Mouse (Mus musculus) neural tube, embryonic 14.5 days (tissue): ENCODE data around the gene Pth1r. TPM values are rescaled to one million over a fixed set of nuclear protein-coding genes. Genes with fewer than 3 reads are reported as not detected.
"Not testable (repeated sequence)": the region's sequence is repeated elsewhere in the genome, so short reads cannot be mapped to it uniquely, and the experiment has no call there.

ENCODE experiments used
- ATAC-seq: fragments of 200-750 bp; cut with Nextera tagmentation; 2 replicates; pipeline ENCODE4 v1.8.0; 2017; ENCODE audit warnings: low read depth, mild to moderate bottlenecking, moderate TSS enrichment, moderate library complexity
- H3K27ac ChIP-seq: fragments of 300-500 bp; sonication (generic); 2 replicates; pipeline ENCODE4 v1.5.1; 2014; ENCODE audit warnings: low read depth, mild to moderate bottlenecking, control low read depth, low read length, moderate library complexity, mixed read lengths
- H3K27me3 ChIP-seq: fragments of 300-500 bp; sonication (generic); 2 replicates; pipeline ENCODE4 v1.6.1; 2014; ENCODE audit warnings: low read length; ENCODE audit not compliant: control insufficient read depth, insufficient read depth
- H3K36me3 ChIP-seq: fragments of 300-500 bp; sonication (generic); 2 replicates; pipeline ENCODE4 v1.6.1; 2014; ENCODE audit warnings: low read length, mixed read lengths; ENCODE audit not compliant: control insufficient read depth, insufficient read depth
- H3K4me1 ChIP-seq: fragments of 300-500 bp; sonication (generic); 2 replicates; pipeline ENCODE4 v1.6.1; 2014; ENCODE audit warnings: low read length; ENCODE audit not compliant: control insufficient read depth, insufficient read depth
- H3K4me2 ChIP-seq: fragments of 300-500 bp; sonication (generic); 2 replicates; pipeline ENCODE4 v1.6.1; 2014; ENCODE audit warnings: mild to moderate bottlenecking, low read depth, low read length, control low read depth
- H3K4me3 ChIP-seq: fragments of 300-500 bp; sonication (generic); 2 replicates; pipeline ENCODE4 v1.5.1; 2014; ENCODE audit warnings: low read depth, low read length, control low read depth, mixed read lengths
- H3K9ac ChIP-seq: fragments of 300-500 bp; sonication (generic); replicated peaks from 2 replicates; pipeline ENCODE4 v1.6.1; 2014; ENCODE audit warnings: low read depth, mild to moderate bottlenecking, control low read depth, low read length, mixed read lengths
- H3K9me3 ChIP-seq: fragments of 300-500 bp; sonication (generic); 2 replicates; pipeline ENCODE4 v1.6.1; 2016; ENCODE audit warnings: low read length; ENCODE audit not compliant: control insufficient read depth
- WGBS: fragments of 180-500 bp; shearing (Covaris S2); extraction: QIAGEN DNeasy Blood & Tissue Kit; methylation state at CpG from one replicate; pipeline ENCODE4 v1.1.7; 2014; 5-methylcytosine and 5-hydroxymethylcytosine counted together
- polyA plus RNA-seq: library from polyadenylated mRNA; unstranded; fragments of >200 nt; fragmentation: Nextera tagmentation; extraction: Ambion mirVana; gene quantifications from 2 replicates; pipeline ENCODE4 v1.2.1, GENCODE M21; 2014

The Pth1r gene
- polyA plus RNA-seq, 1 experiment from 2014 or later = 5.2 TPM

DNA sequence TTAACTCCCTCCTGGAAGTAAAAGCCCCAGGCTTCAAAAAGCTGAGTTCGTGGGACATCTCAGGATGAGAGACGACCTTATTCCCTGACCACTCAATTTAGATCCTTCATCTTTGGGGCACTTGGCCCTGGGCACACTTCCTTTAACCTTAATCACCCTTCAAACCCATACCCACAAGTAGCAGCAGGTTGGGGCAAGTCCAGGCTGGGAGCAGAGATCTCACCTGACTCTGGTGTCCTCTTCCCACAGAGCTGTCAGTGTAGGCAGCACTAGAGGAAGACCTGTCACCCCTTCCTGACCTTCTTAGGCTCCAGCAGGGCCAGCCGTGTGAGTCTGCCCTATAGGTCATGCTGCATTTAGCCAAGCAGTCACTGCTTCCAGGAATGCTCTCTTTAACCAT lies 60.5 kb downstream of the Pth1r start:
- no peak for ATAC-seq
- Histone ChIP-seq H3K36me3 (no peaks in the 10 kb centered on the region), H3K4me1 (peaks cover 24% of the 10 kb centered on the region), H3K9ac (no peak overlapping the region), H3K27ac (no peak overlapping the region), H3K9me3 (no peaks in the 10 kb centered on the region), H3K27me3 (no peaks in the 10 kb centered on the region), H3K4me2 (no peak overlapping the region), H3K4me3 (no peak overlapping the region)
- WGBS = 58% methylated on average over 3 of the region's 3 CpGs

DNA sequence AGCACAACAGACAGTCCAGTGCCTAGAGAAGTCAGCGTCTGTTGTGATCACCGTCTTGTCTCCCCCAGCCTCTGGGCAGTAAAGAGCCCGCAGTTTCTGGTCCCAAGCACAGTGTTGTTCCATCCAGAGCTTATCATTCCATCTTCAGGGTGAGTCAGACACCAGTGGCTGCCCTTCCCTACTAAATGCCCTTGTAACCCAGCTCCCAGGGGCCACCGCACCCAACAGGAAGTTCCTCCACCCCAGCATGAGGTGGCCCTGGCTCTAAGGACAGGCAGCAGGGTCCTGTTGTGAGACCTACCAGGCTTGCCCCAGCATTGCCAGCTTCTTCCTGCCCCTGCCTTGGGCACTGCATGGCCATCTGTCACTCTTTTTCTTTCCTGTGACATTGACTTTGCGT lies 61.4 kb downstream of the Pth1r start:
- H3K4me3 ChIP-seq = no peak overlapping the region
- H3K36me3 ChIP-seq = no peaks in the 10 kb centered on the region
- WGBS = 74% methylated on average over 5 of the region's 5 CpGs
- no peak for ATAC-seq
- H3K4me2 ChIP-seq = no peak overlapping the region
- no peaks in the 10 kb centered on the region for H3K27me3 ChIP-seq
- no peak overlapping the region for H3K27ac ChIP-seq
- no peaks in the 10 kb centered on the region for H3K9me3 ChIP-seq
- H3K9ac ChIP-seq = no peak overlapping the region
- peaks cover 24% of the 10 kb centered on the region for H3K4me1 ChIP-seq

DNA sequence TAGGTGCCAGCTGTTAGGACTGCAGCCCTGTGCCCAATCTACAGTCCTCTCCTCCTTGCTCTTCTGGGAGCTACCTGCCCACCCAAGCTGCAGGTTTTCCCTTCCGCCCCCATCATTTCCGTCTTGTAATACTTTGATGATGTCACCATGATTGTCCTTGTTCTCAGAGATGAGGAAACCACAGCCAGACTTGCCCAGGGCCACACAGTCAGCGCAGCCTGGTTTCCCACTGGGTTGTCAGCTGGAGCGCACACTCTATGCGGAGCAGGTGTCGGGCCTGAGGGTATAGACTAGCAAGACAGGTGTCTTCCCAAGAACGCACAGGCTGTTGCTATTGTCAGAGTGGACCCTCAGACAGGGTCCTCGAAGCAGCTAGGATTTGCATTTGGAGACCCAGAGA lies 61.8 kb downstream of the Pth1r start:
- ATAC-seq = no peak
- WGBS = 60% methylated on average over 8 of the region's 8 CpGs
- no peak overlapping the region for H3K4me3 ChIP-seq
- no peak overlapping the region for H3K9ac ChIP-seq
- peaks cover 24% of the 10 kb centered on the region for H3K4me1 ChIP-seq
- no peak overlapping the region for H3K27ac ChIP-seq
- H3K4me2 ChIP-seq = no peak overlapping the region
- H3K27me3 ChIP-seq = no peaks in the 10 kb centered on the region
- no peaks in the 10 kb centered on the region for H3K36me3 ChIP-seq
- H3K9me3 ChIP-seq = no peaks in the 10 kb centered on the region

DNA sequence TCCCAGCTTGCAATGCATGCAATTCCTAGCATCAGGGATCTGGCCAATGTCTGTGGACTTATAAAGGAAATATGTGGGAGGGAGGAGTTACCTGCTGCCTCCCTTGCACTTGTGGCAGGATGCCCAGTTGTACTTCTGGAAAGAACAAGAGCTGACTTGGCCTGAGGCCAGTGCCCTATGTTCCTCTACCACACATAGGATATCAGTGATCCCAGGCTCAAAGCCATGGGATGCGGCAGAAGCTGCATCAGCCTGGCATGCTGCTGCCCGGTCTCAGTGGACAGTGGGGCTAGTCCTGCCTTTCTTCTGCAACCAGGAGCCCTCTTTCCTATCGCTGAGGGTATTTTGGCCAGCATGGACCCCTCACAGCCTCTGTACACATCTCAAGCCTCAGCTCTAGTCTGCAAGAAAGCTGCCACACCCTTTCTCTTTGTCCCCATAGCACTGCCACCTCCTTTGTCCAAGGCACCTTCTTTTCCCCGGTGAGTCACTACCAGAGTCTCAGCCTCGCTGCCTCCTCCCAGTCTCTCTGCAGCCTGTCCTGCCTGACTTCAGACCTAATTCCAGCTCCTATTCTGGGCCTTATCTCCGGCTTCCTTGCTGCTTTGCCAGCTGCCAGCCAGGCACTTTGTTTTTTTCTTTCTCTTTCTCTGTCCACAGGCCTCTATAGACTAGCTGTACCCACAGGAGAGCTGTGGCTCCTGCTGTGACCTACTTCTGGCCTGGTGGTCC lies 62.7 kb downstream of the Pth1r start:
- no peaks in the 10 kb centered on the region for H3K36me3 ChIP-seq
- no peaks in the 10 kb centered on the region for H3K9me3 ChIP-seq
- no peaks in the 10 kb centered on the region for H3K27me3 ChIP-seq
- H3K4me1 ChIP-seq = peaks cover 24% of the 10 kb centered on the region
- H3K9ac ChIP-seq = 0 out of 2 replicates have a peak overlapping the region, but pooled peaks have one; percentile 2
- WGBS = 48% methylated on average over 6 of the region's 6 CpGs
- no peak overlapping the region for H3K4me3 ChIP-seq
- ATAC-seq = peak; percentile 44; the same call in 1 of the 2 replicates
- H3K27ac ChIP-seq = peak overlapping the region; percentile 60
- no peak overlapping the region for H3K4me2 ChIP-seq

DNA sequence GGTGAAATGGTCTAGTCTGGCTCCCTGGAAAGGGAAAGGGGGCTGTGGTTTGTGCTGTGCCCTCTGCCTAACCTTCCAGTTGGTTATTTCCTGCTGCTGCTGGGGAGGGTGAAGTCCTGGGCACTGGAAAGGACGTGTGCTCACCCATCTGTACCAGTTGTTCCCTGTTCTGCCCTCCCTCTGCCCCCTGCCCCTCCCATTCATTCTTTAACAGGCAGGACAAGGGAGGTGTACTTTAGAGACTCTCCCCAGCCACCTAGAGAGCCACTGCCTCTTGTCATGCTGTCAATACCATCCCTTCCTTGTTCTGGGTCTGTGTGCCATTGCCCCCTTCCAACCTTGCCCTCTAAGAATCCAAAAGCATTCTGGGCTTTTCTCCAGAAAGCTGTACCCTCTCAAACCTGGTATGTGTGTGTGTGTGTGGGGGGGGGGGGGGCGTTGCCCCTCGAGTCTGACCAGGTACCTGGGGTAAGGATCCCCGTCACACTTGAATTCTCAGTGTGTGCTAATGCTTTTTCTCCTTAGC lies 63.3 kb downstream of the Pth1r start:
- Histone ChIP-seq H3K9me3 (no peaks in the 10 kb centered on the region), H3K36me3 (no peaks in the 10 kb centered on the region), H3K4me2 (no peak overlapping the region), H3K9ac (no peak overlapping the region), H3K4me1 (peaks cover 24% of the 10 kb centered on the region), H3K27ac (no peak overlapping the region; the same call in 1 of the 2 replicates), H3K4me3 (no peak overlapping the region), H3K27me3 (no peaks in the 10 kb centered on the region)
- ATAC-seq = peak; percentile 21
- 66% methylated on average over 4 of the region's 4 CpGs for WGBS

DNA sequence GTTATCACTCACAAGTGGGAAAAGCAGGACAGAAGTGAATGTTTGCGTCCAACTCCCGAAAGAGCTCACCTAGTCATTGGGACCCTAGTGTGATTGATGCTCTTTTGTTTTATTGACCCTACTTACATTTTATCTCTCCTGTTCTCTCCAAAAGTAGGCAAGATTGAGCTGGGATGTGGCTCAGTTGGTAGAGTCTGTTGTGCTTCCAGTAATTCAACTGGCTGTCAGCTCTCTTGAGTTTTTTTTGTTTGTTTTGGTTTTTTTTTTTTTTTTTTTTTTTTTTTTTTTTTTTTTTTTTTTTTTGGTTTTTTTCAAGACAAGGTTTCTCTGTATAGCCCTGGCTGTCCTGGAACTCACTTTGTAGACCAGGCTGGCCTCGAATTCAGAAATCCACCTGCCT lies 64.2 kb downstream of the Pth1r start:
- H3K4me3 ChIP-seq, H3K9me3 ChIP-seq, H3K27ac ChIP-seq, H3K27me3 ChIP-seq, ATAC-seq, H3K36me3 ChIP-seq, H3K4me2 ChIP-seq, H3K9ac ChIP-seq: not testable (repeated sequence)
- H3K4me1 ChIP-seq = peaks cover 24% of the 10 kb centered on the region
- 72% methylated on average over 3 of the region's 3 CpGs for WGBS

DNA sequence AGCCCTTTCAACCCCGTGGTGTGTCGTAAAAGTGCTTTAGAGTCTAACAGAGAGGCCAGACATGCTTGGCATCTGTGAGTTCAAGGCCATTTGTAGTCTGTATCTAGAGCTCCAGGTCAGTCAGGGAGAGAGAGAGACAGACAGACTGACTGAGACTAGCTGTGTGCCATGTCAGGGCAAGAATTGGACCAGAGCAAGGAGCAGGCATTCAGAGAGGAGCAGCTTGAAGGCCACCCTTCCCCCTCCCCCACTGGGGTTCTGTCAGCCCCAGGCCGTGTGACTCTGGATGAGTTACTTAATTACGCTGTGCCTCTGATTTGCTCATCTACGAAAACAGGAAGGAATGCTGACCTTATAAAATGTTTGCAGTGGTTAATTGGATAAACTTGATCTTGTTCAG lies 64.7 kb downstream of the Pth1r start:
- H3K36me3 ChIP-seq = no peaks in the 10 kb centered on the region
- H3K9ac ChIP-seq = no peak overlapping the region
- H3K27ac ChIP-seq = peak overlapping the region; percentile 73
- H3K9me3 ChIP-seq = no peaks in the 10 kb centered on the region
- ATAC-seq = no peak
- H3K27me3 ChIP-seq = no peaks in the 10 kb centered on the region
- H3K4me1 ChIP-seq = peaks cover 24% of the 10 kb centered on the region
- no peak overlapping the region for H3K4me2 ChIP-seq
- WGBS = 19% methylated on average over 5 of the region's 5 CpGs
- H3K4me3 ChIP-seq = no peak overlapping the region

DNA sequence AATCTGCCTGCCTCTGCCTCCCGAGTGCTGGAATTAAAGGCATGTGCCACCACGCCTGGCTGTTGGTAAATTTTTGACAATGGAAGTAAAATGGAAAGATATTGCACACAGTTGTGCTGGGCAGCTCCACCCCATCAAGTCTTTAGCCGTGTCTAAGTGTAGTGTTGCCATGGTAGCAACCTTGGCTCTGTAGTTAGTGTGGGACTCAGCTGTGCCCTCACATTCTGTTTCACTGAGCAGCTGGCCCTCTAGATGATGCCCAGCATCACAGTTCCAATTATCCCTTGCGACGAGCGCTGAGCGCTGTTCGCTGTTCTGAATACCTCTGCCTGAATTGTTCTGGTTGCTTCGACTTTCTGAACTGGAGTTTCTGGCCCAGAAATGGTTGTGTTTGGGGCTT lies 65.1 kb downstream of the Pth1r start:
- H3K9me3 ChIP-seq = no peaks in the 10 kb centered on the region
- H3K36me3 ChIP-seq = no peaks in the 10 kb centered on the region
- no peak overlapping the region for H3K4me2 ChIP-seq
- H3K4me1 ChIP-seq = peaks cover 24% of the 10 kb centered on the region
- H3K27ac ChIP-seq = peak overlapping the region; percentile 73
- H3K27me3 ChIP-seq = no peaks in the 10 kb centered on the region
- peak; percentile 78 for ATAC-seq
- WGBS = 26% methylated on average over 9 of the region's 9 CpGs
- H3K9ac ChIP-seq = no peak overlapping the region
- no peak overlapping the region for H3K4me3 ChIP-seq

DNA sequence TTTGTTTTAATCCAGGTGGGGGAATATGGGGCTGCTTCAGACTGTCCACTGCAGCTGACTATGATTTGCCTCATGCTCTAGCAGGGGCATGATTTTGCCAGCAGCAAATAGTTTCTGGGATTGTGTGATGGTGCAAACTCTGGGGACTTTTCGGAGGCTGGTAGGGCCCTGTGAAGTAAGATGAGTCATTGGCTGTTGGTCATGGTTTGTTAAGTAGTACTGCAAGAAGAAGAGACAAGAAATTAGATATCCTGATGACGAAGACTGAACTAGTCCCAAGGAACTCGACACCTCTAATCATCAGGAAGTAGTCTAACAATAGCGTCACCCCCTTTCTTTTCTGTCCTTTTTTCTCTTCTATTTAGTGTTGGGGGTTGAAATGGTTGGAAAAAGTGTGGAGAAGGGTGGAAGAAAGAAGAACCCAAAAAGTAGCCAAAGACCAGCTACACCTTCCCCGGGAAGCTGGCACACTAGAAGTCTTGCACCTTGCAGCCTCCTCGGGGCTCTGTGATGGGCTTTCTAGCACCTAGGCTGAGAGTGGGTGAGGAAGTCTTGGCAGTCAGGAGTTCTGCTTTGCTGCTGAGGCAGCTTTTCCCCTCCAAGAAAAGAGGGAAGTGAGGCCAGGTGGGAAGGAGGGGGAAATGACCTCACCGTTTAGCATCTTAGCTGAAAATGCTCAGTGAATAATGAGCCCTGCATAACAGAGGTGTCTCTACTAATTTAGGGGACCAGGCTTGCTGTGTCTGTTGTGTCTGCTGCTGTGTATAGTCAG lies 66.0 kb downstream of the Pth1r start:
- Histone ChIP-seq H3K27ac (peak overlapping the region; percentile 34; the same call in 1 of the 2 replicates), H3K9ac (no peak overlapping the region), H3K36me3 (no peaks in the 10 kb centered on the region), H3K4me2 (no peak overlapping the region), H3K9me3 (no peaks in the 10 kb centered on the region), H3K4me3 (no peak overlapping the region), H3K4me1 (peaks cover 24% of the 10 kb centered on the region), H3K27me3 (no peaks in the 10 kb centered on the region)
- ATAC-seq = no peak
- WGBS = 84% methylated on average over 7 of the region's 7 CpGs
